Mouse (Mus musculus) megakaryocyte, embryonic 14.5 days (primary cell): Measurements from ENCODE around the gene Mreg. TPM values are rescaled to one million over a fixed set of nuclear protein-coding genes. Genes with fewer than 3 reads are reported as not detected.
"Not testable (repeated sequence)": the region's sequence is repeated elsewhere in the genome, so short reads cannot be mapped to it uniquely, and the experiment has no call there.

Experiments used
- H3K27me3 ChIP-seq: replicated peaks from 2 replicates; pipeline ENCODE3; 2012; ENCODE audit warnings: inconsistent platforms
- H3K36me3 ChIP-seq: replicated peaks from 2 replicates; pipeline ENCODE3; 2012; ENCODE audit warnings: low read length, inconsistent platforms, mixed read lengths
- H3K4me1 ChIP-seq: 2 replicates; pipeline ENCODE4 v1.6.1; 2012; ENCODE audit warnings: inconsistent platforms
- H3K4me3 ChIP-seq: replicated peaks from 2 replicates; pipeline ENCODE3; 2012; ENCODE audit warnings: moderate library complexity, mild to moderate bottlenecking, inconsistent platforms
- H3K9me3 ChIP-seq: 2 replicates; pipeline ENCODE4 v1.6.1; 2012; ENCODE audit warnings: inconsistent platforms
- FLI1 ChIP-seq: IDR thresholded peaks from 2 replicates; pipeline ENCODE4 v1.6.1; 2012; ENCODE audit warnings: low read length, inconsistent platforms, mixed read lengths
- GATA1 ChIP-seq: IDR thresholded peaks from 3 replicates; pipeline ENCODE4 v1.6.1; 2012; ENCODE audit warnings: mixed read lengths, low read length, inconsistent platforms, borderline replicate concordance
- polyA plus RNA-seq: library from polyadenylated mRNA; stranded (reverse); fragments of >175 nt; gene quantifications from 2 replicates; pipeline ENCODE4 v1.2.3, GENCODE M21; 2012; ENCODE audit warnings: low replicate concordance; ENCODE audit not compliant: insufficient read depth

Gene Mreg
- polyA plus RNA-seq, 1 experiment = 0.26 TPM

DNA sequence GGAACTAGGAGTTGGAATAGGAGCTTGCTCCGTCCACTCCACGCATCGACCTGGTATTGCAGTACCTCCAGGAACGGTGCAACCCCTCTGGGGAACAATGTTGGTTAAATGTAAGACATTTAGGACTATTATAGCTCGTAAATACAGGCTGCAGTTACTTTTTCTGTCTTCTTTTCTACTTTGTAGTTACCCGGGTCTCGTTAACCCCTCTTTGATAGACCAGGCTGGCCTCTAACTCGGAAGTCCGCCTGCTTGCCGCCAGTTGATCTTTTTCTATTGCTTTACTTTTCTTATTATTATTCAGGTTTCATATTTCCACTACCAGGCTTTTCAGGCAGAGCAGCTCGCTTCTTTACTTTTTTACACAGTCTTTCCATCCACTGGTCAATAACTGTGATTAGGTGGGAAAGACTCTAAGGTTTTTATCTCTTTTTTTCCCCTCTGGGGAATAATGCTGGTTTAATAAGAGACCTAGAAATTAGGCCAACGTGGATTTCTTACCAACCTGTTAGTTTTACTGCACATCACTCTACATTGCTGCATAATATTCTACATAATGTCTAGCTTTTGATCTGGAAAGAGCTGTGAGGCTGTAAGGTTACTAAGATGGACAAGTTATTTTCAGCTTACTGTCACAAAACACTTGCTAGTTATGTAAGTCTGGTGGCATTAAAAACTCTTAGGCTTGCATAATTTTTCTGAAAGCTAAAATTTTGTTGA lies 32.4 kb upstream of the Mreg start:
- H3K9me3 ChIP-seq = no peaks in the 10 kb centered on the region
- TF ChIP-seq FLI1 (no peak), GATA1 (no peak)
- peak overlapping the region; percentile 84 for H3K4me3 ChIP-seq
- H3K36me3 ChIP-seq = no peaks in the 10 kb centered on the region
- peaks cover 22% of the 10 kb centered on the region for H3K4me1 ChIP-seq
- no peaks in the 10 kb centered on the region for H3K27me3 ChIP-seq

DNA sequence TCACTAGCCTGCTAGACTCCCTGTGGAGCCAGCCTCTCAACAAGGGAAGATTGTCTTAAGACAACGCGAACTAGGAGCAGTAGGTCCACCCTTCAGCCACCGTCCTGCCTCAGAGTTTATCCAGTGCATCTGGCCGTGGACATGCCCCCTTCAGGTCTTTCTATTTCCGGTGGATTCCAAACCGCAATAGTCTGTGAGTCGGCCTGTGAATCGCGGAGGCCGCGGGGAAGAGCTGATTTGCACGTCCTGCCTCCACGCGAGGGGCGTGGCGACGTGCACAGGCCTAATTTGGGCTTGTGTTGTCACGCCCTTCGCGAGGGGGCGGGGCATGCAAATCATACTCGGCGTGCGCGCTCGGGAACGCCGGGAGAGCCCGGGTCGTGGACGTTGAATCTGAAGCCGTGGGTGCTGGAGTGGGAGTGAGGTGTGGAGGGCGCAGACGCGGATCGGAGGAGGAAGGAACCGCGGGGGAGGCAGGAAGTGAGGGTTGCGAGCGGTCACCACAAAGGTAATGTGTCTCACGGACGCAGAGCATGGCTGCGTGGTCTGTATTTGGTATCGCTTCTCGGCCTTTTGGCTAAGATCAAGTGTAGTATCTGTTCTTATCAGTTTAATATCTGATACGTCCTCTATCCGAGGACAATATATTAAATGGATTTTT lies 31.7 kb upstream of the Mreg start:
- Histone ChIP-seq H3K4me3 (peak overlapping the region; percentile 92), H3K4me1 (peaks cover 22% of the 10 kb centered on the region), H3K27me3 (no peaks in the 10 kb centered on the region), H3K36me3 (no peaks in the 10 kb centered on the region), H3K9me3 (no peaks in the 10 kb centered on the region)
- no peak for TF ChIP-seq FLI1
- no peak for TF ChIP-seq GATA1

DNA sequence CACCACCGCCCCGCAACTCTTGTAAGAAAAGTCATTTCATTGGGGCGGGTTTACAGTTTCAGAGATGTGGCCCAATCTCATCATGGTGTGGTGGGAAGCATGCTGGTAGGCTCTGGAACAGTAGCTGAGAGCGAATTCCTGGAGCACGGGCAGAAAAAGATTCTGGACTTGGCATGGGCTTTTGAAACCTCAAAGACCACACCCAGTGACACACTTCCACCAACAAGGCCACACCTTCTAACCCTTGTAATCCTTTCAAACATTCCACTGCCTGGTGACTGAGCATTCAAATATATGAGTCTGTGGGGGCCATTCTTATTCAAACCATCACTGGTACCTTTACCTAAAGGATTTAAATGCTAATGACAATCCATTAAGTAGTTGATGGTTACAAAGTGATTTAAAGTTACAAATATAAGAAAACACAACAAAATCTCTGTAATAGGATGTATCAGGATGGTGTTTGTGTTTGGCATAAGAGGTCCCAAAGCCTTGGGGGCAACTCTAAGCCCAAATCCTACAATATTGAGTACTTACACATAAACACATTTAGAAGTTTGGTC lies 30.6 kb upstream of the Mreg start:
- Histone ChIP-seq H3K36me3 (no peaks in the 10 kb centered on the region), H3K9me3 (no peaks in the 10 kb centered on the region), H3K4me1 (peaks cover 30% of the 10 kb centered on the region), H3K27me3 (no peaks in the 10 kb centered on the region), H3K4me3 (no peak overlapping the region)
- TF ChIP-seq FLI1 (no peak), GATA1 (no peak)

DNA sequence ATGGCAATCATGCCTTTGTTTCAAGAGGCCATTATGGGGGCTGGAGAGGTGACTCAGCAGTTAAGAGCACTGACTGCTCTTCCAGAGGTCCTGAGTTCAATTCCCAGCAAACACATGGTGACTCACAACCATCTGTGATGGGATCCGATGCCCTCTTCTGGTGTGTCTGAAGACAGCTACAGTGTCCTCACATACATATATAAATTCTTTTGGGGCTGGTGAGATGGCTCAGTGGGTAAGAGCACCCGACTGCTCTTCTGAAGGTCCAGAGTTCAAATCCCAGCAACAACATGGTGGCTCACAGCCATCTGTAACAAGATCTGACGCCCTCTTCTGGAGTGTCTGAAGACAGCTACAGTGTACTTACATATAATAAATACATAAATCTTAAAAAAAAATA lies 27.0 kb upstream of the Mreg start:
- H3K9me3 ChIP-seq, H3K4me3 ChIP-seq, H3K36me3 ChIP-seq: not testable (repeated sequence)
- H3K27me3 ChIP-seq = peaks cover 20% of the 10 kb centered on the region
- peaks cover 35% of the 10 kb centered on the region for H3K4me1 ChIP-seq

DNA sequence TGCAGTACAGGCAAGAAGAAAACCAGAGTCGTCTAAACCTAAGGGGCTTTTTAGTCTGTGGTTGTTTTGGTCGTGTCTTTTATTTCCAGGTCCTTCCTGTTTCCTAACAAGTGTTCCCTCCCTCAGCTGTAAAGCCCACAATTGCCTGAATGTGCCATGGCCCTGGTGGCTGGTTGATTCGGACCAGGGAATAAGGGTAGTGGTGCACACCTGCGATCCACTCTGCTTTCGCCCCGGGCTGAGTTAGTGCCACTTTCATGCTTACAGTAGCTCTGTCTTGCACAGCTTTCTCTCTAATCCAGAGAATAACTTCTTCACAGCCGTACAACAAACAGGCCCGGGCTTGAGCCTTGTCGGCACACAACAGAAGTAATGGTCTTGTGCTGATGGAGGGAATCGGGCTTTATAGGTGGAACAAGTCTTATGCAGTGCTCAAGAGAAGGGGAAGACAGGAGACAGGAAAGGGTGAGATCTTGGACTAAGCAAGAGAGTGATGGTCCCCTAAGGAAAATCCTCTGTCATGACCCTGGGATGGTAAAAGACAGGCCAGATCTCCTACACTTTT lies 26.0 kb upstream of the Mreg start:
- H3K4me3 ChIP-seq = peak overlapping the region; percentile 68
- TF ChIP-seq GATA1 (no peak), FLI1 (no peak)

DNA sequence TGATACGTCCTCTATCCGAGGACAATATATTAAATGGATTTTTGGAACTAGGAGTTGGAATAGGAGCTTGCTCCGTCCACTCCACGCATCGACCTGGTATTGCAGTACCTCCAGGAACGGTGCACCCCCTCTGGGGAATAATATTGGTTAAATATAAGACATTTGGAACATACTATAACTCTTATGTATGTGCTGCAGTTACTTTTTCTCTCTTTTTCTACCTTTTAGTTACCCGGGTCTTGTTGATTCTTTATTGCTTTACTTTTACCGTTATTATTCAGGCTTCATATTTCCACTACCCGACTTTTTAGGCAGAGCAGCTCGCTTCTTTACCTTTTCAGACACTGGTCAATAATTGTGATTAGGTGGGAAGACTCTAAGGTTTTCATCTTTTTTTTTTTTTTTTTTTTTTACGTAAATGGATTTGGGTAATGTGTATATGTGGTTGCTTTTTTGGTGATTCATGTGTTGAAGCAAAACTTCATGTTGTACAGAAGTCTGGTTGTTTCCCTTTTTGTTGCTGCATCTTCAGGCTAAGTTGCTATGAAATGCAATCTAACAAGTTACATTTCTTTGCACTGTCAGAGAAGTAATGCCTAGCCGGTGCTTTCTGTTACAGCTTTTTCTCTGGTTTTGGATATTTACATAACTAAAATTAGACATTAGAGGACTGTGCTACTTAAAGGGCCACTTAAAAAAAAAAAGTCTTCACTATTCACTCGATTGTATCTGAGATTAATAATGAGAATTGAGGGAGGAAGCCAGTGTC lies 25.1 kb upstream of the Mreg start:
- peaks cover 25% of the 10 kb centered on the region for H3K27me3 ChIP-seq
- H3K9me3 ChIP-seq = no peaks in the 10 kb centered on the region
- H3K4me3 ChIP-seq = no peak overlapping the region
- TF ChIP-seq GATA1 (no peak), FLI1 (no peak)
- H3K4me1 ChIP-seq = peaks cover 30% of the 10 kb centered on the region
- H3K36me3 ChIP-seq = no peaks in the 10 kb centered on the region

More for the DNA sequence above, 26.0 kb upstream of the Mreg start:
- no peaks in the 10 kb centered on the region for H3K9me3 ChIP-seq
- no peaks in the 10 kb centered on the region for H3K36me3 ChIP-seq
- peaks cover 31% of the 10 kb centered on the region for H3K4me1 ChIP-seq
- peaks cover 22% of the 10 kb centered on the region for H3K27me3 ChIP-seq

DNA sequence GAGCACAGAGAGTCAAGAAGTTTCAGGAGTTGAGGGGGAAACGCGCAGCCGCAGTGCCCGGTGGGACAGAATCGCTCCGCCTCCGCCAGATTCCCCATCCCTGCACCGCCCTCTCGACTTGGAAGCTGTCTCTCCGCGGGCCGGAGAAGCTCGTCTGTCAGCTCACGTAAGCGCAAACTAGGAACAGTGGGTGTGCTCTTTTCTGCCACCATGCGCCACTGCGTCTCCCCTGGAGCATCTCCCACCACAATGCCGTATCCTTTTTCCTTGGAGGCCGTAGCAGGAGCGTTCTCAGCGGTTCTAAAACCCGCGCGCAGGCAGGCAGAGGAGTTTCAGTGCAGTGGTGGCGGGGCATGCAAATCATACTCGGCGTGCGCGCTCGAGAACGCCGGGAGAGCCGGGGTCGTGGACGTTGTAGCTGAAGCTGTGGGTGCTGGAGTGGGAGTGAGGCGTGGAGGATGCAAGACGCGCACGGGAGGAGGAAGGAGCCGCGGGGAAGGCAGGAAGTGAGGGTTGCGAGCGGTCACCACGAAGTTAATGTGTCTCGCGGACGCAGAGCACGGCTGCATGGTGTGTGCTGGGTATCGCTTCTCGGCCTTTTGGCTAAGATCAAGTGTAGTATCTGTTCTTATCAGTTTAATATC lies 24.4 kb upstream of the Mreg start:
- peaks cover 30% of the 10 kb centered on the region for H3K4me1 ChIP-seq
- H3K27me3 ChIP-seq = peaks cover 25% of the 10 kb centered on the region
- H3K9me3 ChIP-seq, H3K36me3 ChIP-seq: not testable (repeated sequence)
- peak overlapping the region; percentile 94 for H3K4me3 ChIP-seq

DNA sequence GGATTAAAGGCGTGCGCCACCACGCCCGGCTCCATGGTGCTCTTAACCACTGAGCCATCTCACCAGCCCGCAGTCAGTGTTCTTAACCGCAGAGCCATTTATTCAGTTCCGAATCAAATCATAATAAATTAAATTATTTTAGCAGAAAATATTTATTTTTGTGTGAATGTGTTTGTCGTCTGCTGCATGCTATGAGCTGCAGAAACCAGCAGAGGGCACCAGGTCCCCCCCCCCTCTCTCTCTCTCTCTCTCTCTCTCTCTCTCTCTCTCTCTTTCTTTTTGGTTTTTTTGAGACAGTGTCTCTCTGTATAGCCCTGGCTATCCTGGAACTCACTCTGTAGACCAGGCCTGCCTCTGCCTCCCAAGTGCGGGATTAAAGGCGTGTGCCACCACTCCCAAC lies 20.5 kb upstream of the Mreg start:
- Histone ChIP-seq H3K4me1 (peaks cover 29% of the 10 kb centered on the region), H3K27me3 (peaks cover 31% of the 10 kb centered on the region)
- not testable (repeated sequence) for H3K4me3 ChIP-seq, H3K9me3 ChIP-seq, H3K36me3 ChIP-seq

DNA sequence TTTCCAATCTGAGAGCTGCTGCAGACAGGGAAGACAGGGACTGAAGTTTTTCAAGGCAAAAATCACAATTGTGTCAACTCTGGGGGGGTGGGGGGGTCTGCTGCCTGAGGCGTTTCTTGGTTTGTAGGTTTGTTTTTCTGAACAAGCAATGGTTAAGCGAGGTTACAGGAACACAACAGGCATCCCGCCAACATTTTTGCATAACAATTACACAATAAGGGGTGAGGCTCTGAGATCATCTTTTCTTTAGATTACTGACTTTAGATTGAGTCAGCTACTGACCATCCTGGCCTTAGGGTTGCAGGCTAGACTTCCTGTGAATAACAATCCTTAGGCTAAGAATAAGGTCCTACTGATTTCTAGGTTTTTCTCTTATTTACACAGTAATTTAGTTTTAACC lies 16.9 kb upstream of the Mreg start:
- H3K36me3 ChIP-seq = no peaks in the 10 kb centered on the region
- TF ChIP-seq GATA1 (no peak), FLI1 (no peak)
- peaks cover 5% of the 10 kb centered on the region; the same call in 1 of the 2 replicates for H3K9me3 ChIP-seq
- H3K27me3 ChIP-seq = peaks cover 24% of the 10 kb centered on the region
- H3K4me1 ChIP-seq = peaks cover 27% of the 10 kb centered on the region
- no peak overlapping the region for H3K4me3 ChIP-seq
